Mouse (Mus musculus): ENCODE data around the gene Krt80. TPM values are rescaled to one million over a fixed set of nuclear protein-coding genes. Genes with fewer than 3 reads are reported as not detected.
"Not testable (repeated sequence)": the region's sequence is repeated elsewhere in the genome, so short reads cannot be mapped to it uniquely, and the experiment has no call there.

Gene Krt80
- total RNA-seq, 2 experiments from 2014 or later: 1.6 to 2.5 TPM

- intact Hi-C loops (cut with DNase I): no loop called here
- DNase-seq: peak; percentile 11
- H3K27ac ChIP-seq: no peak overlapping the region
- no peak for TF ChIP-seq CTCF (IDR thresholded peaks at IDR 0.05)
- H3K4me3 ChIP-seq: no peak overlapping the region
Observed at GRCm38 (mm10) chr15:101331090-101331489, 38.9 kb downstream of the Krt80 start.

DNA sequence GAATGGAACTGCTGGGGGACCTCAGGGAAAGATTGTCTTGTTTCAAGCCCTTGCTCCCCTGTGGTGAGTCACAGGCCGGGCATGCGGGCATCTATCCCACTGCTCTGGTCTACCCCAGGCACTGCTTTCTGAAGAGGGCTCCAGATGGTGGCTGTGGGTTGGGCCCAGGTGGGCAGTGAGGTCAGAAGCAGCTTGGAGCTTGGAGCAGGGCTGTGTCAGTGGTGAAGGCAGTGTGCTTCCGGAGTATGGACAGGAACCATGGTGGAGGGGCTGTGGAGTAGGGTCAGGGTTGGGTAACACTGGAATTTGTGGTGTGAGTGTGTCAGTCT lies 40.4 kb downstream of the Krt80 start:
- peak; percentile 22 for DNase-seq
- intact Hi-C loops (cut with DNase I): loop anchor here (5.0 kb wide), 2 partner anchors 438 to 653 kb away; no protein-coding TSS in a partner anchor
- no peak for TF ChIP-seq CTCF (IDR thresholded peaks at IDR 0.05)
- Histone ChIP-seq H3K4me3 (no peak overlapping the region), H3K27ac (no peak overlapping the region)

DNA sequence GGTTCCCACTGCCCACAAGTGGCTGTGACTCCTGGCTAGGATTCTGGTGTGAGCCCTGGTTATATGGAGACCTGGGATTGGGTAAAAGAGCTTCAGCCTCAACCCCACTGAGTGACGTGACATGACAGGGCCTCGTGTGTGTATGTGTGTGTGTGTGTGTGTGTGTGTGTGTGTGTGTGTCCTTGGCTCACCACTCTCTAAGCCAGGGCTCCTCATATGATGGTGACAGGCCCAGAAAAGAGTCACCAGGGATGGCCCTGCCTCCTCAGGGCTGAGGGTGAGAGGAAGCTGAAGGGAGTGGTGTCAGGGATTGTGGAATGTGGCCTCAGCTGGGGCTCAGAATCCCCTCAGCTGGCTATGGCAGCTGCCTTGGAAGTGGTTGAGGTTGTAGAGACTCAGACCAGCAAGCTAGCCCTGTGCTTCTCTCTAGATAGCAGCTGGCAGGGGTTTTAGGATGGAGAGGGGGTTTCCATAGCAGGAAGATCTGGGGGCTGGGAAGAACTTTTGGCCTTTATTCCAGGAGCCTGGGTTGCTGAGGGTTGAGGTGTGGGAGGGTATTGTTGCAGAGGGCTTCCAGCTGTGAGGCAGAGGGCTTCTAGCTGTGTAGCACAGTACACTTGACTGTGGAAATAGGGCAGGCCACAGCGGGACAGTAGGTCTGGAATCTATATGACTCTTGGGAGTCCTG lies 40.9 kb downstream of the Krt80 start:
- peak; percentile 10 for DNase-seq
- intact Hi-C loops (cut with DNase I): loop anchor here (5.0 kb wide), 2 partner anchors 438 to 653 kb away; no protein-coding TSS in a partner anchor
- no peak for TF ChIP-seq CTCF (IDR thresholded peaks at IDR 0.05)
- Histone ChIP-seq H3K4me3 (no peak overlapping the region), H3K27ac (no peak overlapping the region)

DNA sequence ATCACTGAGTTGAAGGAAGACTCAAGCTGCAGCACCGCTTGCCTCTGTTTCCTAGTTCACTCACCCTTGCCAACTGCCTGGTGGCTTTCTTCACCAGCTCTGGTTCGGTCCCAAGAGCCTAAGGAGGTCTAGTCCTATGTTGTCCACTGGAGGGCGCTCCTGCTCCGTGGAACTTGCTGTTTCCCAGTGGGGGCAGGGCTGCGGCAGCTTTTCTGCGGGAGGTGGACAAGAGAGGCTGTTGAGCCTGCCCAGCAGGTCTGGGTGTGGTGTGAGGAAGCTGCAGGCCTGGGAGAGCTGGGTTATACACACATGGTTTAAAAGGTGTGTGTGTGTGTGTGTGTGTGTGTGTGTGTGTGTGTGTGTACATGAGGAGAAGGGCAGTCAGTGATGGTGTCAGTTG lies 42.7 kb downstream of the Krt80 start:
- intact Hi-C loops (cut with DNase I): loop anchor here (5.0 kb wide), 2 partner anchors 440 to 655 kb away; no protein-coding TSS in a partner anchor
- peak; percentile 92 for DNase-seq
- Histone ChIP-seq H3K4me3 (no peak overlapping the region), H3K27ac (peak overlapping the region; percentile 40; the same call in 1 of the 2 replicates)
- peak; percentile 93 for TF ChIP-seq CTCF (IDR thresholded peaks at IDR 0.05)

DNA sequence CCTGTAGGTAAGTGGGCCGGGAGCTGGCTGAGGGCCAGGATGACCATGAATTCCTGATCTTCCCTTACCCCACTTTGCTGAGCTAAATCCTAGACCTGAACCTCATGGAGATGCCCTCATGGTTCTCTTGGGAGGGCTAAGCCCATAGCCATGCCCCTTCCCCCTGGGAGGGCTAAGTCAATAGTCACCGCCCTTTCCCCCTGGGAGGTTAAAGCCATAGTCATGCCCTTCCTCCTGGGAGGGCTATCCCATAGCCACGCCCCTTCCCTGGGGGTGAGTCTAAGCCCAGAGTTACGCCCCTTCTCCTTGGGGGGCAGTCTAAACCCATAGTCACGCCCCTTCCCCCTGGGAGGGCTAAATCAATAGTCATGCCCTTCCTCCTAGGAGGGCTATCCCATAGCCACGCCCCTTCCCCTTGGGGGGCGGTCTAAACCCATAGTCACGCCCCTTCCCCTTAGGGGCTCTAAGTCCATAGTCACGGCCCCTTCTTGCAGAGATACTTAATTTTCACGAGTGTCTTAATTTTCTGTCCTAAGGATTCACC lies 43.9 kb downstream of the Krt80 start:
- intact Hi-C loops (cut with DNase I): loop anchor here (5.0 kb wide), 2 partner anchors 441 to 656 kb away; no protein-coding TSS in a partner anchor
- peak; percentile 33 for DNase-seq
- H3K4me3 ChIP-seq: no peak overlapping the region
- TF ChIP-seq CTCF (IDR thresholded peaks at IDR 0.05): no peak
- no peak overlapping the region for H3K27ac ChIP-seq

DNA sequence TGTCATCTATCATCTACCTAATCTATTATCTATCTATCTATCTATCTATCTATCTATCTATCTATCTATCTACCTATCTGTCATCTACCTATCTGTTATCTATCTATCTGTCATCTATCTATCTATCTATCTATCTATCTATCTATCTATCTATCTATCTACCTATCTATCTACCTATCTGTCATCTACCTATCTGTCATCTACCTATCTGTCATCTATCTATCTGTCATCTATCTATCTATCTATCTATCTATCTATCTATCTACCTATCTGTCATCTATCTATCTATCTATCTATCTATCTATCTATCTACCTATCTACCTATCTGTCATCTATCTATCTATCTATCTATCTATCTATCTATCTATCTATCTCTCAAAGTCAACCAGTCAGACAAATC lies 45.6 kb downstream of the Krt80 start:
- not testable (repeated sequence) for H3K4me3 ChIP-seq
- intact Hi-C loops (cut with DNase I): loop anchor here (5.0 kb wide), 1 partner anchor 748 kb away; the partner anchor contains the start of gene Eif4b

GRCm38 (mm10) chr15:101323511-101323910 lies 46.5 kb downstream of the Krt80 start:
- no peak overlapping the region for H3K27ac ChIP-seq
- TF ChIP-seq CTCF (IDR thresholded peaks at IDR 0.05): peak; percentile 22; the same call in 1 of the 2 replicates
- intact Hi-C loops (cut with DNase I): loop anchor here (5.0 kb wide), 1 partner anchor 749 kb away; the partner anchor contains the start of gene Eif4b
- no peak overlapping the region for H3K4me3 ChIP-seq
- peak; percentile 16 for DNase-seq

More for the DNA sequence above, 45.6 kb downstream of the Krt80 start:
- not testable (repeated sequence) for H3K27ac ChIP-seq, DNase-seq

- no peak for TF ChIP-seq CTCF (IDR thresholded peaks at IDR 0.05)
- DNase-seq: no peak
- intact Hi-C loops (cut with DNase I): loop anchor here (5.0 kb wide), 1 partner anchor 750 kb away; the partner anchor contains the start of gene Eif4b
- Histone ChIP-seq H3K4me3 (no peak overlapping the region), H3K27ac (0 out of 2 replicates have a peak overlapping the region, but pooled peaks have one; percentile 4)
Observed at GRCm38 (mm10) chr15:101322640-101323039, 47.3 kb downstream of the Krt80 start.

GRCm38 (mm10) chr15:101322106-101322505 lies 47.9 kb downstream of the Krt80 start:
- Histone ChIP-seq H3K4me3 (no peak overlapping the region), H3K27ac (no peak overlapping the region)
- intact Hi-C loops (cut with DNase I): loop anchor here (5.0 kb wide), 1 partner anchor 750 kb away; the partner anchor contains the start of gene Eif4b
- DNase-seq: peak; percentile 29
- TF ChIP-seq CTCF (IDR thresholded peaks at IDR 0.05): no peak

DNA sequence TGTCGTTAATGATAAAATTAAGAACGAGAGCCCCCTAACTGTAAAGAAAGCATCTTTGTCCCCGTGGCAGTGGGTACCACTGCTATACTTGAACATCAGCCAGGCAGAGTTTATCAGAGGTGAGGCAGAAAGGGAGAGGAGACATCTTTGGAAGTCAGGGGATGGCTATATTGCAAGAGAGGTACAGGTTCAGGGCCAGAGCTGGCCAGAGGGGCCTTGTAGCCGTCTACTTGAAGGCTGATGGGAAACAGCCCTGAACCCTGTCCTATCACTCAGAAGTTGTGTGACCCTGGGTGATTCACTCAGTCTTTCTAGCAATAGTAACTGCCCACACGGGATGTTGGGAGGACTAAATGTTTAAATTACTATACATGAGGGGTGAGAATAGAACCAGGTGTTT lies 48.8 kb downstream of the Krt80 start:
- TF ChIP-seq CTCF (IDR thresholded peaks at IDR 0.05): no peak
- Histone ChIP-seq H3K4me3 (no peak overlapping the region), H3K27ac (peak overlapping the region; percentile 78)
- no peak for DNase-seq
- intact Hi-C loops (cut with DNase I): loop anchor here (5.0 kb wide), 1 partner anchor 751 kb away; the partner anchor contains the start of gene Eif4b

GRCm38 (mm10) chr15:101320618-101321041 lies 49.3 kb downstream of the Krt80 start:
- DNase-seq: peak; percentile 48
- intact Hi-C loops (cut with DNase I): loop anchor here (5.0 kb wide), 1 partner anchor 752 kb away; the partner anchor contains the start of gene Eif4b
- no peak for TF ChIP-seq CTCF (IDR thresholded peaks at IDR 0.05)
- Histone ChIP-seq H3K27ac (peak overlapping the region; percentile 78), H3K4me3 (no peak overlapping the region)

GRCm38 (mm10) chr15:101320010-101320617 lies 49.8 kb downstream of the Krt80 start:
- DNase-seq: no peak
- intact Hi-C loops (cut with DNase I): loop anchor here (5.0 kb wide), 1 partner anchor 752 kb away; the partner anchor contains the start of gene Eif4b
- TF ChIP-seq CTCF (IDR thresholded peaks at IDR 0.05): no peak
- Histone ChIP-seq H3K4me3 (no peak overlapping the region), H3K27ac (peak overlapping the region; percentile 78)
